Mouse (Mus musculus) kidney, postnatal 0 days (tissue): ENCODE data around the gene Olfr748. TPM values are rescaled to one million over a fixed set of nuclear protein-coding genes. Genes with fewer than 3 reads are reported as not detected.

Source experiments
- ATAC-seq: fragments of 200-750 bp; cut with Nextera tagmentation; replicated peaks from 2 replicates; pipeline ENCODE4 v1.8.0; 2017; ENCODE audit warnings: low read depth, moderate number of reproducible peaks, moderate TSS enrichment, moderate library complexity; ENCODE audit not compliant: low FRiP score
- DNase-seq: peaks from one replicate; pipeline ENCODE4 v3.0.0-alpha.2; 2016; ENCODE audit warnings: low spot score
- H3K27ac ChIP-seq: fragments of 300-500 bp; sonication (generic); 2 replicates; pipeline ENCODE4 v1.5.1; 2014; ENCODE audit warnings: mild to moderate bottlenecking
- H3K27me3 ChIP-seq: fragments of 300-500 bp; sonication (generic); 2 replicates; pipeline ENCODE4 v1.6.1; 2014; ENCODE audit warnings: low read length, mixed read lengths; ENCODE audit not compliant: insufficient read depth
- H3K36me3 ChIP-seq: fragments of 300-500 bp; sonication (generic); 2 replicates; pipeline ENCODE4 v1.6.1; 2014; ENCODE audit warnings: low read length, mixed read lengths; ENCODE audit not compliant: insufficient read depth
- H3K4me1 ChIP-seq: fragments of 300-500 bp; sonication (generic); replicated peaks from 2 replicates; pipeline ENCODE4 v1.6.1; 2014; ENCODE audit warnings: antibody characterized with exemption, low read length, mixed read lengths; ENCODE audit not compliant: insufficient read depth
- H3K4me2 ChIP-seq: fragments of 300-500 bp; sonication (generic); 2 replicates; pipeline ENCODE4 v1.6.1; 2014; ENCODE audit warnings: mild to moderate bottlenecking, low read length, moderate library complexity, mixed read lengths
- H3K4me3 ChIP-seq: fragments of 300-500 bp; sonication (generic); replicated peaks from 2 replicates; pipeline ENCODE4 v1.5.1; 2014; ENCODE audit warnings: low read depth, low read length
- H3K9ac ChIP-seq: fragments of 300-500 bp; sonication (generic); 2 replicates; pipeline ENCODE4 v1.6.1; 2014; ENCODE audit warnings: low read depth, low read length
- H3K9me3 ChIP-seq: fragments of 300-500 bp; sonication (generic); replicated peaks from 2 replicates; pipeline ENCODE4 v1.6.1; 2016; ENCODE audit warnings: low read length, inconsistent platforms, mixed read lengths
- CTCF ChIP-seq: IDR thresholded peaks from 2 replicates; pipeline ENCODE4 v1.5.1; 2016; ENCODE audit warnings: antibody characterized with exemption, low read depth, mild to moderate bottlenecking, moderate library complexity
- WGBS: fragments of 180-500 bp; shearing (Covaris S2); extraction: QIAGEN DNeasy Blood & Tissue Kit; methylation state at CpG from one replicate; pipeline ENCODE4 v1.1.7; 2014; 5-methylcytosine and 5-hydroxymethylcytosine counted together
- polyA plus RNA-seq: library from polyadenylated mRNA; unstranded; fragments of >200 nt; fragmentation: Nextera tagmentation; extraction: Ambion mirVana; gene quantifications from 2 replicates; pipeline ENCODE4 v1.2.1, GENCODE M21; 2015

The Olfr748 gene
- polyA plus RNA-seq, 1 experiment from 2014 or later = not detected

DNA sequence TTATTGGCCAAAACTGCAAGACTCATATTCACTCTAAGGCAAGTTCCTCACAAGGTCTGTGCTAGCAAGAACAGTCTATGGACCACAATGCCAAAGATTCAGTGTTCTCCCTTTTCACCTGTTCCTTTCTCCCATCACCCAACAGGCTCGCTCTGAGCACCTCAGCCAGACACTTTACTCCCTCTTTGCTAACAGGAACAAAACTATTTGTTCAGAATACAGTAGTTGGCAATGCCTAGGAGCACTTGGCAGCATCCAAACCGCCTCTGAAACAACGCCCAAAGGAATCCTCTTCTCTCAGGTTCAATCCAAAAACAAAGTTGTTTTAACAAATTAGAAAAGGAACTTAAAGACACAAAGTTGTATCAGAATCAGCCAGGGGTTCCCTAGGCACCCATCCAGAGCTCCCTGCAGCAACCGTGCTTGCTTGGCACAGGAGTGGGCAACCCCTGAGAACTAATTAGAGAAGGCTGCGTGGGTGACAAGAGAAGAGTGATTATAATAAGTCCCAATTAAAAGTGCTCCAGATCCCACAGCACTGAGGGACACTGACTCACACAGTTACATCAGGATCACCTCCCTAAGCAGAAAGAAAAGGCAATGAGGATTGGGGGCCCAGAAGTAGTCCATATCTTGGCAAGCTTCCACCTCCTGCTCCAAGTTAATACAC lies 51.4 kb downstream of the Olfr748 start:
- TF ChIP-seq CTCF = no peak
- Histone ChIP-seq H3K36me3 (no peaks in the 10 kb centered on the region), H3K27ac (no peak overlapping the region), H3K9me3 (no peaks in the 10 kb centered on the region), H3K4me1 (no peaks in the 10 kb centered on the region), H3K4me3 (no peak overlapping the region), H3K27me3 (no peaks in the 10 kb centered on the region), H3K4me2 (no peak overlapping the region), H3K9ac (no peak overlapping the region)
- DNase-seq (no peak), ATAC-seq (no peak)
- 82% methylated on average over 5 of the region's 5 CpGs for WGBS

Other genes starting within 250 kb of the Olfr748 start
- not detected in 2 replicates for gene Olfr741, start 234.6 kb upstream of the Olfr748 start, polyA plus RNA-seq
- not detected in 2 replicates for gene Olfr742, start 203.8 kb upstream of the Olfr748 start, polyA plus RNA-seq
- not detected in 2 replicates for gene Olfr743, start 185.5 kb upstream of the Olfr748 start, polyA plus RNA-seq
- not detected in 2 replicates for gene Olfr744, start 92.5 kb upstream of the Olfr748 start, polyA plus RNA-seq
- not detected in 2 replicates for gene Olfr745, start 68.0 kb upstream of the Olfr748 start, polyA plus RNA-seq
- not detected in 2 replicates for gene Olfr746, start 60.3 kb upstream of the Olfr748 start, polyA plus RNA-seq
- gene Olfr747, start 14.2 kb upstream of the Olfr748 start, polyA plus RNA-seq = not detected in 2 replicates
- not detected in 2 replicates for gene Olfr749, start 37.7 kb downstream of the Olfr748 start, polyA plus RNA-seq
- gene Ttc5, start 78.1 kb downstream of the Olfr748 start, polyA plus RNA-seq = 58.4 and 65.4 TPM in 2 replicates
- not detected in 2 replicates for gene Ccnb1ip1, start 100.4 kb downstream of the Olfr748 start, polyA plus RNA-seq
- gene Parp2, start 100.5 kb downstream of the Olfr748 start, polyA plus RNA-seq = 49.0 and 50.3 TPM in 2 replicates
- 8.4 and 10.9 TPM in 2 replicates for gene Tep1, start 163.2 kb downstream of the Olfr748 start, polyA plus RNA-seq
- 0.24 and 0.37 TPM in 2 replicates for gene Klhl33, start 190.1 kb downstream of the Olfr748 start, polyA plus RNA-seq
- 122 and 138 TPM in 2 replicates for gene Osgep, start 217.5 kb downstream of the Olfr748 start, polyA plus RNA-seq
- 211 and 212 TPM in 2 replicates for gene Apex1, start 217.6 kb downstream of the Olfr748 start, polyA plus RNA-seq
- 49.5 and 52.6 TPM in 2 replicates for gene Pip4p1, start 223.5 kb downstream of the Olfr748 start, polyA plus RNA-seq
- 78.5 and 81.0 TPM in 2 replicates for gene Pnp, start 223.7 kb downstream of the Olfr748 start, polyA plus RNA-seq
- not detected in 2 replicates for gene Gm49342, start 237.1 kb downstream of the Olfr748 start, polyA plus RNA-seq
- gene Pnp2, start 248.6 kb downstream of the Olfr748 start, polyA plus RNA-seq = 0.79 and 1.1 TPM in 2 replicates